Mouse (Mus musculus) midbrain, embryonic 13.5 days (tissue): Measurements from ENCODE around the gene Tmem30b. TPM values are rescaled to one million over a fixed set of nuclear protein-coding genes. Genes with fewer than 3 reads are reported as not detected.
A peak's percentile ranks its signal among the peaks of the same experiment; 100 is the strongest.
"Not testable (repeated sequence)": the region's sequence is repeated elsewhere in the genome, so short reads cannot be mapped to it uniquely, and the experiment has no call there.

Source experiments
- ATAC-seq: fragments of 200-750 bp; cut with Nextera tagmentation; 2 replicates; pipeline ENCODE4 v1.8.0; 2017; ENCODE audit warnings: mild to moderate bottlenecking, moderate TSS enrichment, moderate library complexity
- H3K27ac ChIP-seq: fragments of 300-500 bp; sonication (generic); 2 replicates; pipeline ENCODE4 v1.5.1; 2015; ENCODE audit warnings: inconsistent platforms, mild to moderate bottlenecking, moderate library complexity
- H3K27me3 ChIP-seq: fragments of 300-500 bp; sonication (generic); 2 replicates; pipeline ENCODE4 v1.6.1; 2015; ENCODE audit warnings: mild to moderate bottlenecking, inconsistent platforms
- H3K36me3 ChIP-seq: fragments of 300-500 bp; sonication (generic); 2 replicates; pipeline ENCODE4 v1.6.1; 2015; ENCODE audit warnings: mild to moderate bottlenecking, inconsistent platforms
- H3K4me1 ChIP-seq: fragments of 300-500 bp; sonication (generic); replicated peaks from 2 replicates; pipeline ENCODE4 v1.6.1; 2015; ENCODE audit warnings: inconsistent platforms
- H3K4me2 ChIP-seq: fragments of 300-500 bp; sonication (generic); replicated peaks from 2 replicates; pipeline ENCODE4 v1.6.1; 2015; ENCODE audit warnings: moderate library complexity, mild to moderate bottlenecking, inconsistent platforms
- H3K4me3 ChIP-seq: fragments of 300-500 bp; sonication (generic); replicated peaks from 2 replicates; pipeline ENCODE4 v1.5.1; 2015; ENCODE audit warnings: mild to moderate bottlenecking, inconsistent platforms
- H3K9ac ChIP-seq: fragments of 300-500 bp; sonication (generic); replicated peaks from 2 replicates; pipeline ENCODE4 v1.6.1; 2015; ENCODE audit warnings: mild to moderate bottlenecking, inconsistent platforms
- H3K9me3 ChIP-seq: fragments of 300-500 bp; sonication (generic); 2 replicates; pipeline ENCODE4 v1.6.1; 2016; ENCODE audit warnings: mild to moderate bottlenecking, inconsistent platforms
- WGBS: fragments of 180-500 bp; shearing (Covaris S2); methylation state at CpG from one replicate; pipeline ENCODE4 v1.1.7; 2015; 5-methylcytosine and 5-hydroxymethylcytosine counted together
- polyA plus RNA-seq: library from polyadenylated mRNA; unstranded; fragments of >200 nt; fragmentation: Nextera tagmentation; extraction: Ambion mirVana; gene quantifications from 2 replicates; pipeline ENCODE4 v1.2.1, GENCODE M21; 2015

Tmem30b gene
- polyA plus RNA-seq, 1 experiment from 2014 or later, result 0.05 TPM

GRCm38 (mm10) chr12:73583813-73584609 lies 37.8 kb upstream of the Tmem30b start:
- Histone ChIP-seq H3K4me1 (peaks cover 20% of the 10 kb centered on the region; the same call in 1 of the 2 replicates), H3K27me3 (peaks cover 45% of the 10 kb centered on the region), H3K9ac (peak overlapping the region; percentile 82), H3K4me2 (peak overlapping the region; percentile 91), H3K9me3 (no peaks in the 10 kb centered on the region), H3K27ac (peak overlapping the region; percentile 44), H3K36me3 (no peaks in the 10 kb centered on the region), H3K4me3 (peak overlapping the region; percentile 71)
- peak; percentile 68 for ATAC-seq
- WGBS, result 4% methylated on average over 33 of the region's 33 CpGs

GRCm38 (mm10) chr12:73583318-73583717 lies 37.1 kb upstream of the Tmem30b start:
- no peak for ATAC-seq
- 75% methylated on average over 9 of the region's 9 CpGs for WGBS
- H3K27ac ChIP-seq, result no peak overlapping the region

GRCm38 (mm10) chr12:73580811-73581210 lies 34.6 kb upstream of the Tmem30b start:
- Histone ChIP-seq H3K36me3 (no peaks in the 10 kb centered on the region), H3K27ac (no peak overlapping the region), H3K4me2 (no peak overlapping the region), H3K9me3 (no peaks in the 10 kb centered on the region), H3K4me3 (no peak overlapping the region), H3K9ac (no peak overlapping the region), H3K4me1 (peaks cover 15% of the 10 kb centered on the region; the same call in 1 of the 2 replicates), H3K27me3 (peaks cover 26% of the 10 kb centered on the region)
- no peak for ATAC-seq
- 76% methylated on average over 7 of the region's 7 CpGs for WGBS

More at GRCm38 (mm10) chr12:73583318-73583717, 37.1 kb upstream of the Tmem30b start:
- Histone ChIP-seq H3K4me1 (peaks cover 20% of the 10 kb centered on the region; the same call in 1 of the 2 replicates), H3K9me3 (no peaks in the 10 kb centered on the region), H3K4me3 (no peak overlapping the region), H3K4me2 (no peak overlapping the region), H3K36me3 (no peaks in the 10 kb centered on the region), H3K9ac (no peak overlapping the region), H3K27me3 (peaks cover 41% of the 10 kb centered on the region)

GRCm38 (mm10) chr12:73578141-73578540 lies 31.9 kb upstream of the Tmem30b start:
- H3K4me2 ChIP-seq, result no peak overlapping the region
- H3K27me3 ChIP-seq, result peaks cover 4% of the 10 kb centered on the region; the same call in 1 of the 2 replicates
- H3K4me1 ChIP-seq, result no peaks in the 10 kb centered on the region
- WGBS, result 79% methylated on average over 6 of the region's 6 CpGs
- no peak for ATAC-seq
- H3K4me3 ChIP-seq, result no peak overlapping the region
- H3K36me3 ChIP-seq, result no peaks in the 10 kb centered on the region
- H3K9me3 ChIP-seq, result no peaks in the 10 kb centered on the region
- no peak overlapping the region for H3K27ac ChIP-seq
- no peak overlapping the region for H3K9ac ChIP-seq

- H3K27me3 ChIP-seq, result no peaks in the 10 kb centered on the region
- H3K4me2 ChIP-seq, result no peak overlapping the region
- ATAC-seq, result no peak
- no peak overlapping the region for H3K9ac ChIP-seq
- H3K36me3 ChIP-seq, result no peaks in the 10 kb centered on the region
- H3K4me3 ChIP-seq, result no peak overlapping the region
- WGBS, result 73% methylated on average over 15 of the region's 15 CpGs
- no peaks in the 10 kb centered on the region for H3K9me3 ChIP-seq
- no peaks in the 10 kb centered on the region for H3K4me1 ChIP-seq
- no peak overlapping the region for H3K27ac ChIP-seq
Measured at GRCm38 (mm10) chr12:73574632-73575031, 28.4 kb upstream of the Tmem30b start.

GRCm38 (mm10) chr12:73565620-73565969 lies 19.4 kb upstream of the Tmem30b start:
- peak; percentile 50; the same call in 1 of the 2 replicates for ATAC-seq
- Histone ChIP-seq H3K4me1 (peaks cover 4% of the 10 kb centered on the region), H3K9me3 (no peaks in the 10 kb centered on the region), H3K36me3 (no peaks in the 10 kb centered on the region), H3K9ac (peak overlapping the region; percentile 10; the same call in 1 of the 2 replicates), H3K27ac (no peak overlapping the region), H3K4me3 (peak overlapping the region; percentile 31), H3K4me2 (peak overlapping the region; percentile 56), H3K27me3 (peaks cover 9% of the 10 kb centered on the region; the same call in 1 of the 2 replicates)
- 65% methylated on average over 11 of the region's 11 CpGs for WGBS

- H3K36me3 ChIP-seq, result no peaks in the 10 kb centered on the region
- H3K27ac ChIP-seq, result no peak overlapping the region
- no peaks in the 10 kb centered on the region for H3K9me3 ChIP-seq
- H3K4me1 ChIP-seq, result peaks cover 4% of the 10 kb centered on the region
- H3K4me3 ChIP-seq, result peak overlapping the region; percentile 31
- 17% methylated on average over 21 of the region's 21 CpGs for WGBS
- peaks cover 9% of the 10 kb centered on the region; the same call in 1 of the 2 replicates for H3K27me3 ChIP-seq
- ATAC-seq, result 0 out of 2 replicates have a peak, but pooled peaks have one; percentile 62
- peak overlapping the region; percentile 56 for H3K4me2 ChIP-seq
- H3K9ac ChIP-seq, result peak overlapping the region; percentile 10; the same call in 1 of the 2 replicates
Measured at GRCm38 (mm10) chr12:73564795-73565619, 18.8 kb upstream of the Tmem30b start.

GRCm38 (mm10) chr12:73564176-73564575 lies 18.0 kb upstream of the Tmem30b start:
- Histone ChIP-seq H3K27me3 (peaks cover 9% of the 10 kb centered on the region; the same call in 1 of the 2 replicates), H3K4me3 (no peak overlapping the region), H3K36me3 (no peaks in the 10 kb centered on the region), H3K27ac (no peak overlapping the region), H3K4me1 (peaks cover 4% of the 10 kb centered on the region), H3K9ac (no peak overlapping the region), H3K4me2 (no peak overlapping the region), H3K9me3 (no peaks in the 10 kb centered on the region)
- no peak for ATAC-seq
- WGBS, result 8% methylated on average over 10 of the region's 10 CpGs

GRCm38 (mm10) chr12:73563122-73563521 lies 16.9 kb upstream of the Tmem30b start:
- not testable (repeated sequence) for ATAC-seq, H3K27me3 ChIP-seq, H3K27ac ChIP-seq, H3K36me3 ChIP-seq, H3K9ac ChIP-seq, H3K9me3 ChIP-seq, H3K4me1 ChIP-seq, H3K4me3 ChIP-seq, H3K4me2 ChIP-seq
- WGBS, result 85% methylated on average over 6 of the region's 6 CpGs

GRCm38 (mm10) chr12:73560091-73560490 lies 13.9 kb upstream of the Tmem30b start:
- H3K4me3 ChIP-seq, result no peak overlapping the region
- no peak overlapping the region for H3K27ac ChIP-seq
- no peaks in the 10 kb centered on the region for H3K36me3 ChIP-seq
- no peak overlapping the region for H3K4me2 ChIP-seq
- no peak overlapping the region for H3K9ac ChIP-seq
- 49% methylated on average over 7 of the region's 7 CpGs for WGBS
- no peak for ATAC-seq
- H3K4me1 ChIP-seq, result peaks cover 4% of the 10 kb centered on the region; the same call in 1 of the 2 replicates
- H3K27me3 ChIP-seq, result no peaks in the 10 kb centered on the region
- no peaks in the 10 kb centered on the region for H3K9me3 ChIP-seq

- 92% methylated on average over 20 of the region's 20 CpGs for WGBS
- no peaks in the 10 kb centered on the region for H3K36me3 ChIP-seq
Measured at GRCm38 (mm10) chr12:73558525-73559195, 12.5 kb upstream of the Tmem30b start.

More at GRCm38 (mm10) chr12:73558525-73559195, 12.5 kb upstream of the Tmem30b start:
- Histone ChIP-seq H3K9me3 (no peaks in the 10 kb centered on the region), H3K4me1 (no peaks in the 10 kb centered on the region), H3K4me2 (no peak overlapping the region), H3K9ac (no peak overlapping the region), H3K4me3 (no peak overlapping the region), H3K27me3 (no peaks in the 10 kb centered on the region), H3K27ac (no peak overlapping the region)
- no peak for ATAC-seq
